Mouse (Mus musculus) heart, adult 2 months (tissue): ENCODE results near the gene Birc5. TPM values are rescaled to one million over a fixed set of nuclear protein-coding genes. Genes with fewer than 3 reads are reported as not detected.
A peak's percentile ranks its signal among the peaks of the same experiment; 100 is the strongest.
"Not testable (repeated sequence)": the region's sequence is repeated elsewhere in the genome, so short reads cannot be mapped to it uniquely, and the experiment has no call there.

ENCODE experiments used
- DNase-seq, 2 experiments: peaks; one replicate each; pipeline ENCODE4 v3.0.0; 2021
- H3K27ac ChIP-seq: fragments of 200-600 bp; 2 replicates; pipeline ENCODE4 v1.8.1; 2022
- H3K27me3 ChIP-seq: fragments of 200-500 bp; 2 replicates; pipeline ENCODE4 v1.6.1; 2012; ENCODE audit warnings: mild to moderate bottlenecking, low read length, inconsistent platforms, mixed read lengths; ENCODE audit not compliant: control insufficient read depth, insufficient read depth
- H3K36me3 ChIP-seq: fragments of 200-500 bp; 2 replicates; pipeline ENCODE4 v1.6.1; 2012; ENCODE audit warnings: low read length, inconsistent platforms; ENCODE audit not compliant: control insufficient read depth, insufficient read depth
- H3K4me1 ChIP-seq: fragments of 200-500 bp; 2 replicates; pipeline ENCODE4 v1.6.1; 2011; ENCODE audit warnings: low read length; ENCODE audit not compliant: control insufficient read depth, insufficient read depth
- H3K4me3 ChIP-seq: fragments of 200-600 bp; 2 replicates; pipeline ENCODE4 v1.8.1; 2022
- H3K79me2 ChIP-seq: fragments of 200-500 bp; replicated peaks from 2 replicates; pipeline ENCODE4 v1.6.1; 2012; ENCODE audit warnings: mild to moderate bottlenecking, inconsistent platforms, low read length, moderate library complexity, mixed read lengths; ENCODE audit not compliant: control insufficient read depth, insufficient read depth
- H3K9ac ChIP-seq: fragments of 200-500 bp; 2 replicates; pipeline ENCODE4 v1.6.1; 2012; ENCODE audit warnings: low read depth, mild to moderate bottlenecking, control low read depth, inconsistent platforms, low read length, mixed read lengths
- CTCF ChIP-seq: fragments of 200-600 bp; IDR thresholded peaks from 2 replicates; pipeline ENCODE4 v1.8.1; 2022; ENCODE audit warnings: antibody characterized with exemption, mild to moderate bottlenecking, moderate library complexity
- EP300 ChIP-seq: fragments of 200-500 bp; IDR thresholded peaks from 2 replicates; pipeline ENCODE4 v1.6.1; 2011; ENCODE audit warnings: low read depth, low read length, control low read depth; ENCODE audit not compliant: insufficient read depth
- POLR2A ChIP-seq: fragments of 200-500 bp; IDR thresholded peaks from 2 replicates; pipeline ENCODE4 v1.6.1; 2011; ENCODE audit warnings: mild to moderate bottlenecking, low read depth, low read length, control low read depth; ENCODE audit not compliant: insufficient read depth
- WGBS: fragments of 180-500 bp; shearing (Covaris S2); methylation state at CpG from one replicate; pipeline ENCODE4 v1.1.7; 2018; 5-methylcytosine and 5-hydroxymethylcytosine counted together
- intact Hi-C: fragments of 180-260 bp; cut with DNase I; formaldehyde crosslinking; loops from one replicate; pipeline ENCODE4 v1.15.1; 2025
- polyA plus RNA-seq: library from polyadenylated mRNA; depleted of rRNA; stranded (reverse); fragments of >200 nt; gene quantifications from 2 replicates; pipeline ENCODE4 v1.2.3, GENCODE M21; 2012
- total RNA-seq, 2 experiments: library from RNA; stranded (reverse); gene quantifications; 2 replicates each; pipeline ENCODE4 v1.2.3; 2021

The Birc5 gene
- total and polyA plus RNA-seq, 3 experiments = 0.18 to 0.80 (median 0.35) TPM

GRCm38 (mm10) chr11:117828149-117828887, 20.7 kb upstream of the Birc5 start:
- Histone ChIP-seq H3K4me3 (no peak overlapping the region), H3K36me3 (no peaks in the 10 kb centered on the region), H3K27ac (peak overlapping the region; percentile 69), H3K79me2 (no peaks in the 10 kb centered on the region), H3K4me1 (peaks cover 36% of the 10 kb centered on the region), H3K9ac (no peak overlapping the region), H3K27me3 (no peaks in the 10 kb centered on the region)
- TF ChIP-seq EP300 = no peak
- DNase-seq = peak; percentile 53 to 59
- intact Hi-C loops = loop anchor here (10.0 kb wide), 1 partner anchor 594 kb away; no protein-coding TSS in a partner anchor
- WGBS = 16% methylated on average over 18 of the region's 18 CpGs

DNA sequence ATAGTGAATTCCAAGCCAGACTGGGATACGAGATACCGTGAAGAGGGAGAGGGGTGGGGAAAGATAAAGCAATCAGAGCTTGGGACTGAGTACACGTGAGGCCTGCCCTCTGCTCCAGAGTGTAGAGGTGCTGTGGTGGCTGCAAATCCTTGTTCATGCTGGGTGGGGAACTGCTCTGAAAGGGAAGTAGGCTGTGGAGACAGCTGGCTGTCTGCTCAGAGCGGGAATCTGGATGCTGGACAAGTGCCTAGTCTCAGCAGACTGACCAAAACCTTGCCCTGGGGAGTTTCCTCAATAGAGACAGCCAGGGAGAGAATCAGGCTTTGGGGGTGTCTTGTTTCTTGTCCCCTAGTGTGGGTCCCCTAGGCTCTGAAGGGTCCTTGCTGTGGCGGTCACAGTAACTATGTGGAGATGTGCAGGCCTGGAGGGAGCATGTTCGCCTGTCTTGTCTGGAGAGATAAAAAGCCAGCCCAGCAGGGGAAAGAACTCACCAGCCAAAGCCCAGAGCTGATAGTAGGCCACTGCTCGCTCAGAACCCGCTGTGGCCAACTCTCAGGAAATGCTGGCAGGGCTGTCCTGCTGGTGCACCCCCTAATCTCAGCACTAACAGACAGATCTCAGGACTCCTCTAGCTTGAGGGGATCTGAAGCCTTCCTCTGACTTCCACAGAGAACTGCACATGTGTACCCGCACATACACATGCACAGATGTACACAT, 20.0 kb upstream of the Birc5 start:
- intact Hi-C loops = loop anchor here (10.0 kb wide), 1 partner anchor 594 kb away; no protein-coding TSS in a partner anchor
- H3K79me2 ChIP-seq = no peaks in the 10 kb centered on the region
- peak overlapping the region; percentile 9; the same call in 1 of the 2 replicates for H3K9ac ChIP-seq
- no peak overlapping the region for H3K4me3 ChIP-seq
- H3K27me3 ChIP-seq = no peaks in the 10 kb centered on the region
- H3K27ac ChIP-seq = peak overlapping the region; percentile 69
- H3K36me3 ChIP-seq = no peaks in the 10 kb centered on the region
- WGBS = 13% methylated on average over 9 of the region's 9 CpGs
- peak; percentile 62 to 78 for DNase-seq
- H3K4me1 ChIP-seq = peaks cover 33% of the 10 kb centered on the region
- TF ChIP-seq CTCF (no peak), POLR2A (peak; percentile 37; the same call in 1 of the 2 replicates), EP300 (peak; percentile 28; the same call in 1 of the 2 replicates)

DNA sequence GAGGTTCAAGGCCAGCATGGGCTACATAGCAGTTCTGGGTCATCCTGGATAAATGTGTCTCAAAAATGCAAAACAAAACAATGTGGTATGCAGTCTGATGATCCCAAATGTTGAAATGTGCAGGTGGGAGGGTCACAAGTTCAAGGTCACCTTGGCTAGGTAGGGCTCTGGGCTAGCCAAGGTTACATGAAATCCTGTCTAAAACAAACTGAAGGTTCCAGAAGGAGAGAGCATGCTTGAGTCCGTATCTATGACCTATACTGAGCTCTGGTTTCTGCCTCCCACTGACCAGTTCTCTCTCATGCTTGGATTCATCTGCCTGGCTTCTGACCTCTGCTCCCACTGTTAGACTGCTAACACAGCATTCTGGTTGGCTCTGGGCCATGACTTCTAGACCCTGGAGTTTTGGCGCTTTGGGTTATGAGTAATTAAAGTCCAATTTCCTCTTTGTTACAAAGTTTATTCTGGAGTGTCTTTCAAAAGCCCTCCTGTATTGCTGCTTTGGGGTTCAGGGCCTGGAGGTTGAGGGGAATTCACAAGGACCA, 19.3 kb upstream of the Birc5 start:
- Histone ChIP-seq H3K27me3 (no peaks in the 10 kb centered on the region), H3K27ac (peak overlapping the region; percentile 69), H3K79me2 (no peaks in the 10 kb centered on the region), H3K4me3 (no peak overlapping the region), H3K36me3 (no peaks in the 10 kb centered on the region), H3K9ac (no peak overlapping the region), H3K4me1 (peaks cover 28% of the 10 kb centered on the region)
- no peak for DNase-seq
- TF ChIP-seq EP300 (no peak), CTCF (no peak), POLR2A (no peak)
- 49% methylated on average over 2 of the region's 2 CpGs for WGBS
- intact Hi-C loops = loop anchor here (10.0 kb wide), 1 partner anchor 595 kb away; no protein-coding TSS in a partner anchor

DNA sequence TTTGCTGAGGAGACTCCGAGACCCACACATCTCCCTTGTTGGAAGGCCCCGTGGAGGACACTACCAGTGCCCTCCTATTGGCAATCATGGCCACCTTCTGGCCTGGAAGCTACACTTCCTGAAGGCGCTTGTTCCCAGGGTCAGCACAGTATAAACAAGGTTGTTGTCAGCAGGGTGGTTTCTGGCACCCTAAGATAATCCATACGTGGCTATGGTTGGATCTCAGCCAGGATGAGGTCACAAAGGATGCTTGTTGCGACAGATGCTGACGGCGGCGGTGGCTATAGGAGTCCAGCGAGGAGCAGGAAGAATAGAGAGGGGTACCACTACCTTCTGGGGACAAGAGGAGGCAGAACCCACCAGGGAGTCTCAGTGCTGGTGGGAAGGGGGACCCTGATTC, 18.6 kb upstream of the Birc5 start:
- intact Hi-C loops = no loop called here
- no peak for TF ChIP-seq POLR2A
- no peak for TF ChIP-seq CTCF
- no peak for TF ChIP-seq EP300
- Histone ChIP-seq H3K79me2 (no peaks in the 10 kb centered on the region), H3K9ac (no peak overlapping the region), H3K36me3 (no peaks in the 10 kb centered on the region), H3K27ac (no peak overlapping the region; the same call in 1 of the 2 replicates), H3K27me3 (no peaks in the 10 kb centered on the region), H3K4me1 (peaks cover 25% of the 10 kb centered on the region), H3K4me3 (no peak overlapping the region)
- WGBS = 61% methylated on average over 9 of the region's 9 CpGs
- peak in 1 of 2 experiments; percentile 21 for DNase-seq

GRCm38 (mm10) chr11:117832086-117832969, 16.7 kb upstream of the Birc5 start:
- 30% methylated on average over 28 of the region's 28 CpGs for WGBS
- H3K79me2 ChIP-seq = no peaks in the 10 kb centered on the region
- H3K4me3 ChIP-seq = peak overlapping the region; percentile 30
- no peak overlapping the region for H3K27ac ChIP-seq
- no peaks in the 10 kb centered on the region for H3K36me3 ChIP-seq
- intact Hi-C loops = no loop called here
- peak; percentile 81 to 83 for DNase-seq
- H3K27me3 ChIP-seq = no peaks in the 10 kb centered on the region
- TF ChIP-seq EP300 (no peak), CTCF (peak; percentile 80), POLR2A (no peak)
- peak overlapping the region; percentile 5; the same call in 1 of the 2 replicates for H3K9ac ChIP-seq
- peaks cover 22% of the 10 kb centered on the region for H3K4me1 ChIP-seq

DNA sequence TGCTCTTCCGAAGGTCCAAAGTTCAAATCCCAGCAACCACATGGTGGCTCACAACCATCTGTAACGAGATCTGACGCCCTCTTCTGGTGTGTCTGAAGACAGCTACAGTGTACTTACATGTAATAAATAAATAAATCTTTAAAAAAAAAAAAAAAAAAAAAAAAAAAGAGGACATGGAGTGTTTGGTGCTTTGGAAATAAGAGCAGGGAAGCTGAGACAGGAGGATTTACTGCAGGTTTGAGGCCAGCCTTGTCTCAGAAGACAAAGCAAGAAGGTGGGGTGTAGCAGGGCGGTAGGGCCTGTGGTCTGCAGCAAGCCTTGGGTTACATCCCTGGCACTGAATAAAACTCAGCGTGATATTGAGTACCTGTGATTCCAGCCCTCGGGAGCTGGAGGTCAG, 15.5 kb upstream of the Birc5 start:
- H3K9ac ChIP-seq, H3K4me3 ChIP-seq, H3K79me2 ChIP-seq, intact Hi-C loops, H3K27ac ChIP-seq, H3K36me3 ChIP-seq, DNase-seq, H3K27me3 ChIP-seq: not testable (repeated sequence)
- H3K4me1 ChIP-seq = peaks cover 14% of the 10 kb centered on the region
- 89% methylated on average over 5 of the region's 6 CpGs for WGBS
